Mouse (Mus musculus): ENCODE measurements at regions not wholly inside any gene's neighbourhood (a gene's known extent, or its start where the extent isn't known, plus 50 kb on each side); places are given as distances from the start of the nearest gene placed in this dataset.
A peak's percentile ranks its signal among the peaks of the same experiment; 100 is the strongest.

GRCm38 (mm10) chr4:26016071-26016470 is 216.0 kb upstream of the Fut9 start:
- peak; percentile 3 for DNase-seq (ENCODE audit: low read depth)

GRCm38 (mm10) chr4:26000364-26000763 is 200.3 kb upstream of the Fut9 start:
- no peak for DNase-seq (ENCODE audit: low read depth)

DNA sequence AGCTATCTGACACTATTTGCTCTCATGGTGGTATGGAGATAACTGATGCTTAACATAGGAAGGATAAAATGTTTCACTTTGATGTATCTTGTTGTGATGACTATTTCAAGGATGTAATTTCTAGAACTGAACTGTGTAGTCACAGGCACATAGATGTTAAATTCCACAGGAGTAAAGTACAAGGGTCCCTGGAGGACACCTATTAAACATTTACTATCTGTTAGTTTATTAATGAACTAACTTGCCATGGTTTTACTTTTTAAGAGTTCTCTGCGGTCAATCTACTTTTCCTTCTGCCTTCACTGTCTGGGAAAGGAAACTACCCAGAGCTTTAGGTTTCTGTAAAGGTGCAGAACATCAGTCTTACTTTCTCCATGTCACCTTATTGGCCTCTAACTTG is 198.5 kb upstream of the Fut9 start:
- no peak for DNase-seq (ENCODE audit: low read depth)

DNA sequence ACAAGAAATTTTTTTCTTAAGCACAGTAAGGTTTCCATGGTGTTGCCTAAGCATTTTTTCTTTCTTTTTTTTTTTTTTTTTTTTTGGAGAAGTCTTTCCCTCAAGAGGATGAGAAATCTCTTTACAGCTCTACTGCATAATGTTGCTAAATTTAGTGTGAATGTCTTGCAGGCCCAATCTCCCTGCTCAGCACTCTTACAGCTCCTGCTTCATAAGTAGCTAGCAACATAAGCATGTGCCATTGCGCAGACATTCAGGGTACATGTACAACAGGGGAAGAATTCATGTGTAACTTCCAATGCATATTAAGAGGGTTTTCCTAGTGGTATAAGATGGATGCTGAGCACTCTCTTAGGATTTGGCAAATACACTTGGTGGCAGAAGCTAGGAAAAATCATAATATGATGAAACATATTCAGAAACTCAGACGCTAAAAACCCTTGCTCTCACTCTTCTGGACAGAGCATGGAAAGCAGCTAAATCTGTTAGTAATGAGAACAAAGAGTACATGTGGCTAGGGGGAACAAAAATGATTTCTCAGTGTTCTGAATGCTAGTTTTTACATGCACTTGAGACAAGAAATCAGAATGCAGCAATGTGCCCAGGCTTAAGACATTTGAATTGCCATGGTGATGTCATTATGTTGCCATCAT is 155.8 kb upstream of the Fut9 start:
- DNase-seq (ENCODE audit: low read depth) = no peak

GRCm38 (mm10) chr4:25932546-25932945 is 132.5 kb upstream of the Fut9 start:
- no peak for DNase-seq (ENCODE audit: low read depth)

DNA sequence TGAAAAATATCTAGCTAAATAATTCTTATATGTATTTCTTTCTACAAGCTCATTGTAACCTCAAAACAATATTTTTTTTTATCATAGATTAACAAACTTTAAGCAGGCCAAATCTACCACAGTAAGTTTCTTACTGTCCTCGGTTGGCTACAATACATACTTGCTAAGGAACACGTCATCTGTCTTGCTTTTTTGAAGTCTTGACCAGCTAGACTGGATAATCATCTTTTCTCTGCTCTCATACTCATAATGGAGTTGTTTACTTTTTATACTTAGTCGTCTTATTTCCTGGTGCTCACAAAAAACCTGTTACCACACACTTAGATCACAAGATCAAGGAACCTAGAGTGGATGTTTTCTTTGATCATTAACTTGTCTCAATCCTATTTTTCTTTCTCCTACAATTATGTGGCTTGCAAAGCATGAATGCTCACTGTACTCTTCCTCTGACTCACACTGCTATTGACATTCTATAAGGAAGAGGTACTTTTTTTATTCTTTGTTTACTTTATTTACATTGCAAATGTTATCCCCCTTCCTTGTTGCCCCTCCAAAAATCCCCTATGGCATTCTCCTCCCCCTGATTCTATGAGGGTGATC is 95.4 kb upstream of the Fut9 start:
- DNase-seq (ENCODE audit: low read depth) = no peak

- no peak for DNase-seq (ENCODE audit: low read depth)
Observed at GRCm38 (mm10) chr4:25891888-25892661, 92.0 kb upstream of the Fut9 start.
